Mouse (Mus musculus) C2C12 (cell line): ENCODE results near the gene Rfc2. TPM values are rescaled to one million over a fixed set of nuclear protein-coding genes. Genes with fewer than 3 reads are reported as not detected.

ENCODE experiments used
- H3K27me3 ChIP-seq: one replicate; pipeline ENCODE4 v1.6.1; 2011; ENCODE audit not compliant: control insufficient read depth, insufficient read depth, insufficient read length
- H3K36me3 ChIP-seq: one replicate; pipeline ENCODE4 v1.6.1; 2011; ENCODE audit not compliant: control insufficient read depth, insufficient read depth
- H3K4me3 ChIP-seq: one replicate; pipeline ENCODE4 v1.5.1; 2011; ENCODE audit warnings: mild to moderate bottlenecking, control low read depth; ENCODE audit not compliant: poor library complexity, insufficient read depth, severe bottlenecking
- H3K79me2 ChIP-seq: one replicate; pipeline ENCODE4 v1.6.1; 2011; ENCODE audit not compliant: control insufficient read depth, insufficient read depth
- H3K79me3 ChIP-seq: one replicate; pipeline ENCODE4 v1.6.1; 2011; ENCODE audit warnings: low read depth, control low read depth
- H3ac ChIP-seq: one replicate; pipeline ENCODE3; 2011; ENCODE audit warnings: low read depth; ENCODE audit not compliant: control insufficient read depth, insufficient read length
- CEBPB ChIP-seq: IDR thresholded peaks from one replicate; pipeline ENCODE4 v1.6.1; 2011; ENCODE audit warnings: low read depth, mild to moderate bottlenecking, control low read depth, moderate library complexity
- CTCF ChIP-seq: IDR thresholded peaks from one replicate; pipeline ENCODE4 v1.5.1; 2011; ENCODE audit not compliant: control insufficient read depth, insufficient read depth, insufficient read length
- FOSL1 ChIP-seq: IDR thresholded peaks from one replicate; pipeline ENCODE4 v1.8.0; 2011; ENCODE audit warnings: mild to moderate bottlenecking, low read length; ENCODE audit not compliant: poor library complexity, insufficient read depth, severe bottlenecking
- MAX ChIP-seq: IDR thresholded peaks from one replicate; pipeline ENCODE4 v1.6.1; 2011; ENCODE audit warnings: mild to moderate bottlenecking, control low read depth
- MYOD1 ChIP-seq: IDR thresholded peaks from one replicate; pipeline ENCODE4 v1.6.1; 2011; ENCODE audit warnings: low read depth; ENCODE audit not compliant: control insufficient read depth, insufficient read length
- MYOG ChIP-seq: IDR thresholded peaks from one replicate; pipeline ENCODE4 v1.6.1; 2011; ENCODE audit not compliant: control insufficient read depth, insufficient read length; ENCODE audit errors: extremely low read depth
- USF1 ChIP-seq: IDR thresholded peaks from one replicate; pipeline ENCODE4 v1.6.1; 2011; ENCODE audit warnings: low read depth, mild to moderate bottlenecking, control low read depth, moderate library complexity
- polyA plus RNA-seq: library from polyadenylated mRNA; unstranded; fragments of >200 nt; fragmentation: generic; extraction: Trizol; gene quantifications from one replicate; pipeline ENCODE4 v1.2.1, GENCODE M21; 2012; ENCODE audit warnings: missing spikeins

The Rfc2 gene
- polyA plus RNA-seq, 1 experiment, result 140 TPM

DNA sequence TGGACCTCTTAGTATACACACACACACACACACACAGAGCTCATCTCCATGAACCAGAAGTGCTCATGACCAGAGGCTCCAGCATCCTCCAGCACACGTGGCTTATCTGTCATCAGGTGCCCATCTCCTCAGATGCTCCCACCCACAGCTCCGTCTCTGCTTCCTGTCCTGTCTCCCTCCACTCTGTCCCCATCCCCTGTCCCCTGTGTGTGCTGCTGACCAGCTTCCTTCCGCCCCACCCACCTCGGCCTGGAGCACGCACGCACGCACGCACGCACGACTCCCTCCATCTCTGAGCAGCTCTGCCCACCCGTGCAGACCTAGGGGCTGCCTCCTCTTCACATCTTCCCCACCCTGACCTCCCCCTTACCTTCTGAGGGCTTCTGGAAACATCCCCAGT, 23.2 kb downstream of the Rfc2 start:
- Histone ChIP-seq H3K79me3 (no peaks in the 10 kb centered on the region), H3K79me2 (no peaks in the 10 kb centered on the region), H3K36me3 (peaks cover 6% of the 10 kb centered on the region), H3ac (no peak overlapping the region), H3K4me3 (no peak overlapping the region), H3K27me3 (no peaks in the 10 kb centered on the region)
- TF ChIP-seq MAX, result no peak

GRCm38 (mm10) chr5:134606314-134606713, 25.1 kb downstream of the Rfc2 start:
- Histone ChIP-seq H3ac (no peak overlapping the region), H3K79me2 (no peaks in the 10 kb centered on the region), H3K36me3 (no peaks in the 10 kb centered on the region), H3K4me3 (no peak overlapping the region), H3K79me3 (no peaks in the 10 kb centered on the region), H3K27me3 (no peaks in the 10 kb centered on the region)
- TF ChIP-seq USF1, result no peak
- no peak for TF ChIP-seq MAX
- TF ChIP-seq MYOD1, result no peak
- TF ChIP-seq CTCF, result no peak
- TF ChIP-seq CEBPB, result no peak
- TF ChIP-seq MYOG, result no peak
- TF ChIP-seq FOSL1, result no peak

DNA sequence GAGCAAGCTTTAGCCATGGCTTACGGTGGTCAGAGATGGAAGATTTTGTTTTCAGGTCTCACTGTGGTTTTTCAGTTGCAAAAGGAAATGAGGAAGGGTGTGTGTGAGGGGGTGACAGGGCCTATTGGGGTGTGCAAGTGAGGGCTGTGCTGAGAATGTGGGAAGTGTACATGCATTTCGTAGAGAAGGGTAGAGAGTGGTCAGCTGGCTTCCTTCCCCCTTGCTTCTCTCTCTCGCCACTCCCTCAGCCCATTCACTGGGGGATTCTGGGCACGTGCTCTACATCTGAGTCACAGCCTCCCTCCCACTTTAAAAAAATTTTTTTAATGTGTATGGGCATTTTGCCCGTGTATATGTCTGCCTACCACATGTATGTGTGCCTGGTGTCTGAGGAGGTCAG, 26.0 kb downstream of the Rfc2 start:
- no peaks in the 10 kb centered on the region for H3K27me3 ChIP-seq
- TF ChIP-seq FOSL1 (no peak), MYOG (no peak), CEBPB (no peak), CTCF (no peak), MAX (peak; percentile 29), USF1 (peak; percentile 93)

DNA sequence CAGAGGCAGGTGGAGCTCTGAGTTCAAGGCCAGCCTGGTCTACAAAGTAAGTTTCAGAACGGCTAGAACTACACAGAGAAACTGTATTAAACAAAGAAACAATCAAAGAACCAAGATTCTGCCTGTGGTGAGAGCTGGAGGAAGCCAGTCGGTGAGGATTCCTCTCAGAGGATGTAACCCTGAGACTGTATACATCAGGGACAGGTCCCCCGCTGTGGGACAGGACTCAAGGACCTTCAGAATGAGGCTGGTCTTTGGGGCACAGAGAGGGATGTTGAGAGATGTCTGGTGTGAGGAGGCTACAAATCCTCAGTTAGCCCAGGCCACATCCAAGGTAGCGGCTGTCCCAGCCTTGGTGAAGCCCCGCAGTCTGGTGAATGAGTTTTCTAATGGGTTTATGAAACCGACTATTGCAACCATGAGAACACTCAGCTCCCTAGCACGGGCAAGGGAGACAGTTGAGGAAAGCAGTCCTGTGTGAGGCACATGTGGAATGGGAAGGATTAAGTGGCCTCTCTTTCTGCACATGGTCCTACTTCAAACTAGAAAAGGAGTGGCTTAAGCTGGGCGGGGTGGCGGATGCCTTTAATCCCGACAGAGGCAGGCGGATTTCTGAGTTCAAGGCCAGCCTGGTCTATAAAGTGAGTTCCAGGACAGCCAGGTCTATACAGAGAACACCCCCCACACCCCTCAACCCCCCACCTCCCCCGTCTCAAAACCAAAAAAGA, 28.9 kb downstream of the Rfc2 start:
- Histone ChIP-seq H3ac (no peak overlapping the region), H3K4me3 (no peak overlapping the region), H3K79me2 (no peaks in the 10 kb centered on the region), H3K27me3 (no peaks in the 10 kb centered on the region), H3K79me3 (no peaks in the 10 kb centered on the region), H3K36me3 (no peaks in the 10 kb centered on the region)
- TF ChIP-seq MYOD1 (no peak), FOSL1 (no peak), CTCF (no peak), CEBPB (no peak), MYOG (no peak), USF1 (no peak), MAX (no peak)

More for the DNA sequence above, 26.0 kb downstream of the Rfc2 start:
- no peaks in the 10 kb centered on the region for H3K79me3 ChIP-seq
- no peaks in the 10 kb centered on the region for H3K36me3 ChIP-seq
- no peak overlapping the region for H3ac ChIP-seq
- no peaks in the 10 kb centered on the region for H3K79me2 ChIP-seq
- H3K4me3 ChIP-seq, result no peak overlapping the region

GRCm38 (mm10) chr5:134611810-134612521, 30.8 kb downstream of the Rfc2 start:
- H3K4me3 ChIP-seq, result no peak overlapping the region

DNA sequence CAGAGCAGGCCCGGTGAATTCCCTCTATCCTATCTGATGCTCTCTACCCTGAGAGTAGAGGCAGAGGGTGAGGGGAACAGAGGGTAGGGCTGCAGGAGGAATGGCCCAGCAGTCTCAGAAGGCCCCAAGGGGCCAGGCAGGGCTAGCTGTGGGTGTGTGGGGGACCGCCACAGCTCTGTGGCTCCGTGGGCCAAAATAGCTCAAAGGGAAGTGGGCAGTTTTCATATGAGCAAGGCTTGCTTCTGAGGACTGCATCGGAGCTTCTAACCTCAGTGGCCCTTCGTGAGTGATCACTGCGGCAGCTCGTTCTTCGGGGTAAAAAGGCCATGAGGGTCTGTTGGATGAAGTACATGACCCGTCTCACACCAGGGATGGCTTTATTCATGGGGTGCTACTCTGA, 32.6 kb downstream of the Rfc2 start:
- TF ChIP-seq MAX (no peak), FOSL1 (no peak), USF1 (no peak), CEBPB (no peak), MYOG (no peak), CTCF (no peak), MYOD1 (no peak)
- H3K36me3 ChIP-seq, result peaks cover 5% of the 10 kb centered on the region
- no peaks in the 10 kb centered on the region for H3K79me3 ChIP-seq
- no peaks in the 10 kb centered on the region for H3K79me2 ChIP-seq
- H3K4me3 ChIP-seq, result no peak overlapping the region
- H3ac ChIP-seq, result no peak overlapping the region
- no peaks in the 10 kb centered on the region for H3K27me3 ChIP-seq

More at GRCm38 (mm10) chr5:134611810-134612521, 30.8 kb downstream of the Rfc2 start:
- H3K27me3 ChIP-seq, result no peaks in the 10 kb centered on the region
- peaks cover 4% of the 10 kb centered on the region for H3K36me3 ChIP-seq
- no peak overlapping the region for H3ac ChIP-seq
- TF ChIP-seq MYOD1, result peak; percentile 34
- TF ChIP-seq MYOG, result no peak
- TF ChIP-seq USF1, result peak; percentile 39
- TF ChIP-seq FOSL1, result no peak
- H3K79me2 ChIP-seq, result no peaks in the 10 kb centered on the region
- no peaks in the 10 kb centered on the region for H3K79me3 ChIP-seq
